Mouse (Mus musculus) heart, adult 18-20 months (tissue): Measurements from ENCODE around the gene Anapc4. TPM values are rescaled to one million over a fixed set of nuclear protein-coding genes. Genes with fewer than 3 reads are reported as not detected.
A peak's percentile ranks its signal among the peaks of the same experiment; 100 is the strongest.

Experiments
- DNase-seq, 2 experiments: peaks; one replicate each; pipeline ENCODE4 v3.0.0; 2021 to 2022; ENCODE audit warnings: mixed read lengths in 1 of 2
- total RNA-seq, 2 experiments: library from RNA; stranded (reverse); gene quantifications; 2 replicates each; pipeline ENCODE4 v1.2.3; 2021

The Anapc4 gene
- total RNA-seq, 2 experiments from 2014 or later, result 28.8 to 31.5 TPM

DNA sequence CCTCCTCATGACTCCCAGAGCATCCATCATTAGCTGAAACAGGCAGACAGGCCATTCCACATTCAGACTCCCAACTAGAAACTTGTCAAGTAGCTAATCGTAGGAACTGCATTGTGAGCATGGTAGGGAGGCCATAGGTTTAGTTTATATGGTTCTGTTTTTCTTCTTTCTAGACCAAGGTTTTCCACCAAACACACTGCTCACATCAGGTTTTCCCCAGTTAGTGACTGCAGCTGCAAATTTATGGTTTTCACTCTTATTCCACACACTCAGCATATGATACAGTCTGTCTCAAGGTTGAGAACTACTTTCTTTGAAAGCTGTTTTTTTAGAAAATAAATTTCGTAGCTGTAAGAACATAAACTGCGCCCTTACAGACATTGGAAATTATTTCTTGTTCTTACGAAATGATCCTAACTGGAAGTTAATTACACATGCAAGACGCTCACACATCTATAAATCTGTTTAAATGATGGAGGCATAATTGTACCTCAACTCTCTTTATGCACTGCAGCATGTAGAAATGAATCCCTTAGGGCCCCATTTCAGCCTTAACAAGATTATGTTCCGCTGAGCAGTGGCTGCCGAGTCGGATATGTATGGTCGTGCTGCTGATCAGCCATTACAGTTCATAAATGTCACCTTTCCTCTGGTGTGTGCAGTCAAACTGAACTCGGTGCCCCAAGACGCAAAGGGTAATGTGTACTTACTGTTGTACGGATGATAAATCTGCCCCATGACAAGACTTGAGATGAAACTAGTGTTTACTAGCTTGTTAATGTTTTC, 35.3 kb downstream of the Anapc4 start:
- no peak for DNase-seq

DNA sequence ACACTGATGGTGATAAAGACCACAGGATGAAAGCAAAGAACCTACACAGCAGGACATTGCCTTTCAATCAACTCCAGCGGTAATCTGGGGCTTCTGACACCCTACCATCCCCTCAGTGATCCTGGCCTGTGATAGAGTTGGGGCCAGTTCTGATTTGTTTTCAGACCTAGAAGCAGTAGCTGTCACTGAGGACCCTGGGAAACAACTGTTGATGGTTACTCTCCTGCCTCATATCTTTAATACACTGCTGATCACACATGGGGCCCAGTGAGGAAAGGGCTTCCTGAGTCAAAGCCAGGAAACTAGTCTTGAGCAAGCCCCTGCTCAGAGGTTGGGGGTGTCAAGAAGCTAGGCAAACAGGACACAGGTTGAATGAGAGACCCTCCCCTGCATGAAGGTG, 37.6 kb downstream of the Anapc4 start:
- no peak for DNase-seq

DNA sequence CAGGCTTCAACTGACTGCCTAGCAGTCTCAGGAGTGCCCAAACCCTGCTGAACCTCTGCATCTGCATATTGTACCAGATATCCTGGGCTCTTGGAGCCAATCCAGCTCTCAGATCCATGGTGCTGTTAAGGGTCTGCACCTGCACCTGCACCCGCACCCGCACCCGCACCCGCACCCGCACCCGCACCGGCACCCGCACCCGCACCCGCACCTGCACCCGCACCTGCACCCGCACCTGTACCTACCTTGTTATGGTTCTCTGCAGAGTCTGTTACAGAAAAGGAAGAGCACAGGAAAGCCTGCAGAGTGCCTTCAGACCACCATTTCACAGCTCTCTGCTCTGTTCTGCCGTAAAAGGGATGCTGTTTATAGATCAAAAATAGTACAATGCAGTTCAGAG, 38.2 kb downstream of the Anapc4 start:
- DNase-seq, result no peak

DNA sequence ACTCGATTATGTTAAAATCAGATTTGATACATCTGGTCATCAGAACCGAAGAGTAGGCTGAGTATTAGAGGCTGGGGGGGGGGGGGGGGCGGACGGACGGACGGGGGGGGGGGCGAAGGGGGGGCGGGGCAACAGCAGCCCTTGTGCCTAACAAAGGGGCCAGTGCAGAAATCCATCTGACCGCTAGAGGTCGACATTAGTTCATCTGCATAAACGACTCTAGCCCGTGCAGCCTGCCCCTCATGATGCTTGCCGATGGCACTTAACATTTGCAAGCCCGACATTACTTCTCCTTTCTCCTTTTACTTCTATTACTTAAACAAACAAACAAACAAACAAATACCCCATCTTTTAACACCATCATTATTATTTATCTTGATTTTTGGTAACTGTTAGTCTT, 45.0 kb downstream of the Anapc4 start:
- DNase-seq, result peak; percentile 52 to 72

DNA sequence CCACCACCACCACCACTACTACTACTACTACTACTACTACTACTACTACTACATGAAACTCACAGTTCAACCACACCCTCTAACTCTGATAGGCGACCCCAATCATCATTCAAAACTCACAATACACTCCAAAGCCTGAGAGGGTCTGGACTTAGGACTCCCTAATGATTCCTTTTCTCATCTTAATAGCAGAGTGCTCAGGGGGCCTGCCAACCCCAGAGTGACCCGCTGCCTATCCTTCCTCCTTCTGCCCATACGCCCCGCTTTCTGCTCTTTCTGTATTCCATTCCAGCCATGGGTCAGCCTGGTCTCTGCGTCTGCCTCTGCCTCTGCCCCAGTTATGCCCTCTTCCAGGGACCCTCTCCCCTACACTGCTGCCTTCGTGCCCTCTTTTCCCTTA, 46.1 kb downstream of the Anapc4 start:
- DNase-seq, result no peak

DNA sequence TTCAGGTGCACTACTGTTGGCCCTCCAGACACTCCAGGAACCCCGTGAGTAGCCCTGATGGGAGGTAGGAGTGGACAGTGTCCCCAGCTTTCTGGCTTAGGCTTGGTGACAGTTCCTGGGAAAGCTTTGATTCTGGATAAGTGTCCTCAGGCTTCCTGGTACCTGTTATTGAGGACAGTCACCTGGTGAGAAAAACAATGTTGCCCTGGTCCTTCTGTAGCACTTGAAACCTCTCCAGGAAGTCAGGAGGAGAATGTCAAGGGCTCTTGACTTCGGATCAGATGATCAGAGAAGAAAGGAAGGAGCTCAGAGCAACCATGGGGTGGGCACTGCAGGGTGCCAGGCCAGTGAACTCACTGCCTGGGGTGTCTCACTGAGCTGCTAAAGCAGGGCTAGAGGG, 48.6 kb downstream of the Anapc4 start:
- no peak for DNase-seq

DNA sequence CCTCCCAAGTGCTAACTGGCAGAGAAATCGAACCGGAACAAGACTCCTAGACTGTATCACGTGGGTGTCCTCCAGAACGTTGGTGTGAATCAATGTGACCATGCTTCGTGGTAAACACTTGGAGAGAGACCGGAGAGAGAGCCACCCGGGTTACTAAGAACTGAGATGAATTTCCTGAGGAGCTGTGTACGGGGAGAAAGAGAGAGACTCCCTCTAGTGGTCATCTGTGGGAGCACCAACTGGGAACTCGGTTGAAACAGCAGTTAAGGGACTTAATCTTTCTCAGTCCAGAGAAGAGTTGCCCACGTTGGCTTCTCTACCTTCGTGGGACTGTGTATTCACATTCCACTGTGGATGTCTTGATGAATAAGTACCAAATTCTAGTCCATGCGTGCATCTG, 53.3 kb downstream of the Anapc4 start:
- peak; percentile 34 to 60 for DNase-seq

DNA sequence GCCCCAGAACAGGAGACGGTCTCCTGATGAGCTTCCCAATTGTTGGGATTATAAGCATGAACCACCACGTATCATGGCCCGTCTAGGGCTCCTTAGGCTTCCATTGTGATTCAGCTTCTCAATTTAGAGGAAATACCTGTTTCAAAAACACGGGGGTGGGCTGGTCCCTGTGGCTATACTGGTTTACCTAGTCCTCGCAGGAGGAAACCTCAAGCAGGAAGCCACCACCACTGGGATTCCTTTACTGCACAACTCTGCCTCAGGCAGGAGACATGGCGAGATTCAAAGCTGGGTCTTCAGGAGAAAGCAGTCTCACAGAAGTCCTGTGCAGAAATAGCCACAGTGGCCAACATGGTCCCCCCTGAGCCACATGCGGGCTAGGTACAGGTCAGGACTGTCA, 56.1 kb downstream of the Anapc4 start:
- no peak for DNase-seq

DNA sequence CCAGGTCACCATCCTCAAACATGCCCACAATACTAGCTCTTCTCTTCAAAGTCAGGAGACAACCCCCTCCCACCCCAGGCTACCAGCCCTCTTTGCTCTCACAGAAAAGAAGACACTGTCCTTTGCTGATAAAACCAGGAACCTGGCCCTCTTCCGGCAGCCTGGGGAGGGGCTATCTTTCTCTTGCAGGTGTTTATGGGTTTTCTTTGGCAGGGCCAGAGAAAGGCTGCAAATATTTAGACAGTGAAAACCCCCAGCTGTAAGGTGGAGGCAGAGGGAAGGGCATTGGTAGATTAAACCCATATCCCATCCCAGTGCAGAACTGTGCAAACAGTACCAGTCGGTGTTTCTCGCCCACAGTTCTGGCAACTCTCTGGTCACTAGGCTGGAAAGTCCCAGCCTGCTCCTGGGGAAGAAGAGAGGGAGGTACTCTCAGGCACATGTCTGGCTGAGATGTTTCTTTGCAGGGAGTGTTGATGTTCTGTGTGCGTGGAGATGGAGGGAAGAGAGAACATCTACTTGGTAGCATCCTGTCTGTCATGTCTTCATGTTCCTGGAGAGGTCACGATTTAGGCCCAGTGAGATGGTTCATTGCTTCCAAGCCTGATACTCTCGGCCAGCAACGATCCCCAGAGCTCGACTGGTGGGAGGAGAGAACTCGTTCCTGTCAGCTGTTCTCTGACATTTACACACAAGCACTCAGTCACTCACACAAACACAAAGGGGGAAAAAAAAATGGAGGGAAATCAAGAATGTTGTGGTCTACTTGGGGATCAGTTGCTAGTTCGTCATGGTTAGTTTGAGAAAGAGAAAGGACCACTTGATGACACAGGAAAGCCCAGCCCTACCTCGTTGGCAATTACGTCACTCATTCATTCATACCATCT, 58.4 kb downstream of the Anapc4 start:
- DNase-seq, result no peak

DNA sequence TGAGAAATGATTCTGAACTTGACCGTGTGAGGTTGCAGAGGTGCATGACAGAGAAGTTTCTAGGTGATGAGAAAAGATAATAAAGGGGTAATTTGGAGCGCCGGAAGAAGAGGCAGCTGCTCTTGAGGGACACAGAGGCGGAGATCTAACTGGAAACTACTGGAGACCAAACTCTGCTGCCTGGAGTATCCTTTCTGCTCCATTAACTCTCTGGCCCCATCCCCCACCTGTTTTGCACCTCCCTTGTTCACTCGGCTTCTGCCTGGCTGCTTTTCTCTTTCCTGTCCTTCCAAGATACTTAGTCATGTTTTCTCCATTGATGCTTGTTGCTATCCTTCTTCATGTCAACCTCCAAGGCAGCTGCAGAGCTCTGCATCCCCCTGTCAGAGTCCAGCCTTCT, 60.1 kb downstream of the Anapc4 start:
- no peak for DNase-seq

DNA sequence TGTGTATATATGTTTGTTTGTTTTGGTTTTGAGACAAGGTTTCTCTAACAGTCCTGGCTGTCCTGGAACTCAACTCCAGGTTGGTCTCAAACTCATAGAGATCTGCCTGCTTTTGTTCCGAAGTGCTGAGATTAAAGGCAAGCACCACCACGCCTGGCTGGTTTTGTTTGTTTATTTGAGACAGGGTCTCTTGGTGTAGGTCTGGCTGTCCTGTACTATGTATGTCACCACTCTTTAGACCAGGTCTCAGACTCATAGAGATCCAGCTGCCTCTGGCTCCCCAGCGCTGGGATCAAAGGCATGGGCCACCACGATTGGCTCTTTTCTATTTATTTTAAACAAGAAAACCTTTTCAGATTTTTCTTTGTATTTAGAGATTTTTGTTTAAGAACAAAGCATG, 70.4 kb downstream of the Anapc4 start:
- DNase-seq, result no peak

DNA sequence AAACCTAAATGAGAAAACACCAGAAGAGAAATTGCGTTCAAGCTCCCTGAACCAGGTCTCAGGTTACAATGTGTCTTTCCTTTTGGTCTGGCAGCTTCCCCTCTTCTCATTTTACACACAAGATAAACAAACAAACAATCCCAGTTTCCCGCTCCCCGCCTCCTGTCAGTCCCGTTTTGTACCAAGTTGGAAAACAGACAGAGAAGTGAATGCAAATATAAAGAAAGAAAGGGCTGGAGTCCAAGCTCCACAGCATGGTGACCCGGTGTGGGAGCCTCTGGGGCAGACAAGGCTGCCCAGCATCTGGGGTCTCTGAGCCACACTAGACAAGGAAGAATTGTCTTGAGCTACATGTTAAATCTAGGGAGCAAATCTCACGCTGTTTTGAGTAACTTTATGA, 70.9 kb downstream of the Anapc4 start:
- DNase-seq, result no peak

DNA sequence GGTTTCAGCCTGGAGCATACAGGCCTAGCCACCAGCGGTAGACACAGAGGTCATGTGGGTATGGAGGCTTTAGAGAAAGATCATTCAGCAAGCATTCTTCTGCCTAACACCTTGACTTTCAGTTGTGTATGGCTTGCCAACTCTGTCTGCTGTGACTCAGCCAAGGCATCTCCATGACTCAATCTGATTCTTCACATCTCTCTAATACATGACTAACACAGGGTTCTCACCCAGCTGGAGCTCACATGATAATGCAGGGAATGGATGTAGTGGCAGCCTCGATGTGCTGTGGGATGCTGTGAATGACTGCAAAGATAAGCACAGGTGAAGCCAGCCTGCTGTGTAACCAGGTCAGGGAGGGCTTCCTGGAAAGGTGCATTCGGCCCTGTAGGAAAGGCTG, 74.4 kb downstream of the Anapc4 start:
- no peak for DNase-seq

DNA sequence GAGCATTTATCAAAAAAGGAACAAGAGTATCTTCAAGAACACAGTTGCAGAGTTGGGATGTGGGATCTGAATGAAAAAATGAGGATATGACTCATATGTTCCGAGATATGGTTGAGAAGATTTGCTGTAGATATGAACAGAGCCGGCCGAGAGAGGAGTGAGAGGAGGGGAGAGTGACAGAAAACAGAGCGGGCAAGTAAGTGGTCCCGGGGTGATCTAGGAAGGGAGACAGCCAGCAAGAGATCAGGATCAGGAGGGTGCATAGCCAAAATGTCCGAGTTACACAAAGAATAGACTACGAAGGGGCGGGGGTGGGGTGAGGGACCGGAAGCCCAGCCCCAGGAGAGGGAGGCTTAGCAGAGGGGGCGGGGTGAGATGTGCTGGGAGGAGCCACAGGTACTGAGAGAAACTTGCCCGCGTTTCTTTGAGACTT, 76.4 kb downstream of the Anapc4 start:
- DNase-seq, result peak; percentile 12

DNA sequence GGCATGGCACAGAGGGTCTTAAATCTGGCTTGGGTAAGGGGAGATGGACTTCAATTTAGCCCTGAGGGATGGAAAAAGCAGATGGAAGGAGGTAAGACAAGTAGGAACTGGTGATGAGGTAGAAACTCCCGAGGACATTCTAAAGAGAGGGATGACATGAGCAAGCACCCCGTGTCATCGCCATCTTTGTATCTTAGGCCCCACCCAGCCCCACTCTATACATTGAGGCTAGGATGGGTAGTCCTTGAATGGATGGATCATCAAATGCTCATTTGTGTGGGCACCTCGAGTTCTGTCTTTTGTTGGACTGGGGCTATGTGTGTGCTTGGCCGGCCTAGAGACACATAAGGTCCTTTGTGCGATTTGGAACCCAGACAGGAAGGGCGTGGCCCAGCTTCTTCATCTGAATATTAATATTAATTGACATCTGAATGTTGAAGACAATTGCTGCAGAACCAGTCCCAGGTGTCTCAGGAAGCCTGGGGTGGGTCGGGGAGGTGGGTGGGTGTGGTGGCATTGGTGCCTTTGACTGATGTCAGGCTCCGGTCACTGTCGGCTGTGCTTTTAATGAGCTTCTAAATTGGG, 77.6 kb downstream of the Anapc4 start:
- DNase-seq, result no peak

DNA sequence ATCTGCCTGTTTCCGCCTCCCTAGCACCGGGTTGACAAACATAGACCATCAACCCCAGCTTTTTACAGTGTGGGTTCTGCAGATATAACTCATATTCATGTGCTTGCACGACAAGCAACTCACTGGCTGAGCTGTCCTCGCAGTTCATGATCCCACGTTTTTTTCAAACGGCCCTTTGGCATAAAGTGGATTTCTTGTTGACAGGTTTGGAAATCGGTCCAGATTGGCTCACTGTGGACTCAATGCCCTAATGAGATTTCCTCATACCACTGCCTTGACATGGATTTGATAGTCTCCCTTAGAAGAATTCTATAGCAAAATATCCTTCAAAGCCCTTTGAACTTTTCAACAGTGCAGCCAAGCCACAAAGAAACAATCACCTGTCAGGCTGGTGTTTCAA, 79.9 kb downstream of the Anapc4 start:
- no peak for DNase-seq

DNA sequence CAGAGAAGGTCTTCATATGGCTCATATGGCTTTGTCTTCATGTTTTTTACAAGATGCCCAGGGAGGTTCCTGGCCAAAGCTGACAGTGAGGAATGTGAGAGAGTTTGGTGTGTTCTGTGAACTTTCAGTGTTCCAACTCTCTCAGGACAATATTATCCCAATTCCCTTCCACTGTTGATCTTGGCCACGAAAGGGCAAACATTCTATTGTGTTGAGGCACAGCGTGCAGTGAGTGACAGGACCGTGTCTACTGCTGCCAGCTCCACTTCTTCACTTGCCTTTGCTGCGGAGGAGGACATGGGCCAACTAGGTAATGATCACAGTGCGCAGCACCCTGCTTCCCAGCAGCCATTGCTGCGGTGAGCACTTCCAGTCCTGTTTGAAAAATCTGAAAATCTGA, 82.4 kb downstream of the Anapc4 start:
- peak in 1 of 2 experiments; percentile 30 for DNase-seq

Other genes with a start within 250 kb of the Anapc4 start
- gene Sepsecs, start 164.3 kb upstream of the Anapc4 start, total RNA-seq, result 1 to 10 TPM; 5.2 to 6.7 TPM
- 1 to 10 TPM; 1.5 to 2.6 TPM for gene Pi4k2b, start 92.4 kb upstream of the Anapc4 start, total RNA-seq
- 1 to 10 TPM; 6.7 to 9.3 TPM for gene Zcchc4, start 58.6 kb upstream of the Anapc4 start, total RNA-seq
- under 1 TPM in 1 of 2 experiments, not detected in 1; 0.10 TPM for gene Slc34a2, start 204.1 kb downstream of the Anapc4 start, total RNA-seq